Mouse (Mus musculus) midbrain, embryonic 11.5 days (tissue): Measurements from ENCODE around the gene Thsd4. TPM values are rescaled to one million over a fixed set of nuclear protein-coding genes. Genes with fewer than 3 reads are reported as not detected.

Experiments used
- ATAC-seq: fragments of 200-750 bp; cut with Nextera tagmentation; 2 replicates; pipeline ENCODE4 v1.8.0; 2017; ENCODE audit warnings: moderate TSS enrichment, moderate library complexity; ENCODE audit not compliant: low FRiP score
- DNase-seq: peaks from one replicate; pipeline ENCODE4 v3.0.0; 2015; ENCODE audit warnings: low spot score; ENCODE audit errors: missing footprints
- H3K27ac ChIP-seq: fragments of 300-500 bp; sonication (generic); 2 replicates; pipeline ENCODE4 v1.5.1; 2014; ENCODE audit warnings: low read depth, low read length
- H3K27me3 ChIP-seq: fragments of 300-500 bp; sonication (generic); 2 replicates; pipeline ENCODE4 v1.6.1; 2014; ENCODE audit warnings: mild to moderate bottlenecking, low read length, moderate library complexity, mixed read lengths; ENCODE audit not compliant: control insufficient read depth, insufficient read depth
- H3K36me3 ChIP-seq: fragments of 300-500 bp; sonication (generic); 2 replicates; pipeline ENCODE4 v1.6.1; 2014; ENCODE audit warnings: mild to moderate bottlenecking, low read length, moderate library complexity, mixed read lengths; ENCODE audit not compliant: control insufficient read depth, insufficient read depth
- H3K4me1 ChIP-seq: fragments of 300-500 bp; sonication (generic); 2 replicates; pipeline ENCODE4 v1.6.1; 2014; ENCODE audit warnings: low read length; ENCODE audit not compliant: control insufficient read depth, insufficient read depth
- H3K4me2 ChIP-seq: fragments of 300-500 bp; sonication (generic); 2 replicates; pipeline ENCODE4 v1.6.1; 2014; ENCODE audit warnings: mild to moderate bottlenecking, moderate library complexity
- H3K4me3 ChIP-seq: fragments of 300-500 bp; sonication (generic); 2 replicates; pipeline ENCODE4 v1.5.1; 2014; ENCODE audit warnings: low read depth, low read length
- H3K9ac ChIP-seq: fragments of 300-500 bp; sonication (generic); 2 replicates; pipeline ENCODE4 v1.6.1; 2014; ENCODE audit warnings: low read length
- H3K9me3 ChIP-seq: fragments of 300-500 bp; sonication (generic); 2 replicates; pipeline ENCODE4 v1.6.1; 2016; ENCODE audit warnings: low read length; ENCODE audit not compliant: control insufficient read depth
- WGBS: fragments of 180-500 bp; shearing (Covaris S2); extraction: QIAGEN DNeasy Blood & Tissue Kit; methylation state at CpG from one replicate; pipeline ENCODE4 v1.1.7; 2014; 5-methylcytosine and 5-hydroxymethylcytosine counted together
- polyA plus RNA-seq: library from polyadenylated mRNA; unstranded; fragments of >200 nt; fragmentation: Nextera tagmentation; extraction: Ambion mirVana; gene quantifications from 2 replicates; pipeline ENCODE4 v1.2.1, GENCODE M21; 2014

Gene Thsd4
- polyA plus RNA-seq, 1 experiment from 2014 or later = 6.4 TPM

DNA sequence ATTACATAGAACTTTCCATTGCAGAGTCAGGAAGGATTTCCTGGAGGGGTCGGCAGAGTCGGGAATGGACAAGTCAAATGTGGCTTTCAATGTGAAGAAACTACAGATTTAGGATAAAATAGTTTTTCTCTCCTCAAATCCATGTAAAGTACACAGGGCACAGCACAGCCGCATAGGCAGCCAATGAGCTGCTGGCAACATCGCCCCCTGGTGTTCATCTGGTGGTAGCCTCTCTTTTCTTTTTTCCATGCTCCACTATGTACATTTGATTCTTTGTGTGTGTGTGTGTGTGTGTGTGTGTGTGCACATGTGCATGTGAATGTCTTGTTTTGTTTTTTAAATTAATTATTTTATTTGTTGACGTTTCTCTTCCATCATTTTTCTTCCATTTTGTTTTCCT, 433.7 kb downstream of the Thsd4 start:
- ATAC-seq = no peak
- peak; percentile 86 for DNase-seq
- Histone ChIP-seq H3K9me3 (no peaks in the 10 kb centered on the region), H3K4me3 (no peak overlapping the region), H3K9ac (no peak overlapping the region), H3K4me2 (no peak overlapping the region), H3K27ac (no peak overlapping the region), H3K36me3 (no peaks in the 10 kb centered on the region), H3K4me1 (peaks cover 3% of the 10 kb centered on the region; the same call in 1 of the 2 replicates), H3K27me3 (no peaks in the 10 kb centered on the region)
- 44% methylated on average over 5 of the region's 5 CpGs for WGBS

DNA sequence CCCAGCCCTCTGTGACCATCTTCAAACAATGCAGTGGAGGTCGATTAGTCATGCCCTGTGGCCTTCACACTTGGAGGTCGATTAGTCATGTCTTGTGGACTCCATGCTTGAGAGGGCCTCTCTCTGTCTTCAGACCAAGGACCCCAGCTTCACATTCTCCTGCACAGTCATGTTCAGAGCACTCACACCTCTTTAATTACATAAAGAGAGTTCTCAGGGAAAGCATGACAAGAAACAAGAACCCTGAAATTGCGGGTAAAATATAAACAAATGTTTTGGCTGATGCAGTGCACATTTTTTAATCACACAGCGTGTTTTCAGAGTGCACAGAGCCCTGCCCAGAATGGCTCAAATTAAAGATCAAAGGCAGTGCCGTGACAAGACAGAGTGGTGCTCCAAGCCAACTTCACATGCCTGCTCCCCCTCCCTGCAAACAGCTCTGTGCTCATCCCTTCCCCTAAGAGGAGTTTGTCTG, 439.7 kb downstream of the Thsd4 start:
- H3K27ac ChIP-seq = peak overlapping the region; percentile 27; the same call in 1 of the 2 replicates
- H3K27me3 ChIP-seq = no peaks in the 10 kb centered on the region
- no peaks in the 10 kb centered on the region for H3K9me3 ChIP-seq
- H3K4me3 ChIP-seq = no peak overlapping the region
- H3K4me1 ChIP-seq = peaks cover 10% of the 10 kb centered on the region; the same call in 1 of the 2 replicates
- DNase-seq (peak; percentile 90), ATAC-seq (peak; percentile 62; the same call in 1 of the 2 replicates)
- 18% methylated on average over 5 of the region's 5 CpGs for WGBS
- peak overlapping the region; percentile 19; the same call in 1 of the 2 replicates for H3K4me2 ChIP-seq
- no peaks in the 10 kb centered on the region for H3K36me3 ChIP-seq
- peak overlapping the region; percentile 6; the same call in 1 of the 2 replicates for H3K9ac ChIP-seq

DNA sequence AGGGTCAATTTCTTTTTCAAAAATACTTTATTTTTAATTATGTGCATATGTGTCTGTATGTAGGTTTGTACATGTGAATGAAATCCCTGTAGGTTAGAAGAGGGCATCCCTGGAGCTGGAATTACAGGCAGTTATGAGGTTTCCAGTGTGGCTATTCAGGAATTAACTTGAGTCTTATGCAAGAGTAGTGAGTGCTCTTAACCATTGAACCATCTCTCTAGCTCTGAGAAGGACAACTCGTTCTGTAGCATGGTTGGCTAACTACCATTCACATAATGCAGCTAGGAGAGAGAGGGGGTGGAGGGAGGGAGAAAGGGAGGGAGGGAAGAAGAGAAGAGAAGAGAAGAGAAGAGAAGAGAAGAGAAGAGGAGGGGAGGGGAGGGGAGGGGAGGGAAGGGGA, 444.1 kb downstream of the Thsd4 start:
- Histone ChIP-seq H3K4me1 (peaks cover 10% of the 10 kb centered on the region), H3K36me3 (no peaks in the 10 kb centered on the region), H3K9me3 (no peaks in the 10 kb centered on the region), H3K4me3 (no peak overlapping the region), H3K27me3 (no peaks in the 10 kb centered on the region), H3K27ac (no peak overlapping the region), H3K4me2 (no peak overlapping the region), H3K9ac (no peak overlapping the region)
- WGBS = 56% methylated on average over 1 of the region's 1 CpGs
- DNase-seq = no peak
- no peak for ATAC-seq

DNA sequence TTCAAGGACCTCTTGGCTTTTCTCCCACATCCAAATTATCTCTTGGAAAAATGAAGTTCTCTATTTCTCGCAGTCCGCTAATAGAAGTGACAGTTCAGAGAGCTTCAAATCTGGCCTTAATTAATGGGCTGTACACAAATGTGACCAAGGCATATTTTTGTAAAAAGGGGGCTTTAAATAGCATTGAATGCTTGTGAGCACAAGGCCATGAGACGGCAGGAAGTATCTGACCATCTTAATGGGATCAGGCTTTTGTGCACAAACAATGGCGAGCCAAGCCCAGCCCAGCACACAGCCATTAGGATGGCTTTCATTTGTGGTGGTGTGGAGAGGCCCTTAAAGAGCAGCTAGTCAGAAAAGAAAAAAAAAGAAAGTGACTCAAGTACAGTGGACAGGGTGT, 445.4 kb downstream of the Thsd4 start:
- ATAC-seq (no peak), DNase-seq (peak; percentile 81)
- H3K4me3 ChIP-seq = no peak overlapping the region
- peaks cover 9% of the 10 kb centered on the region for H3K4me1 ChIP-seq
- H3K9ac ChIP-seq = no peak overlapping the region
- H3K27ac ChIP-seq = no peak overlapping the region
- H3K9me3 ChIP-seq = no peaks in the 10 kb centered on the region
- H3K27me3 ChIP-seq = no peaks in the 10 kb centered on the region
- H3K4me2 ChIP-seq = no peak overlapping the region
- 41% methylated on average over 4 of the region's 4 CpGs for WGBS
- no peaks in the 10 kb centered on the region for H3K36me3 ChIP-seq

DNA sequence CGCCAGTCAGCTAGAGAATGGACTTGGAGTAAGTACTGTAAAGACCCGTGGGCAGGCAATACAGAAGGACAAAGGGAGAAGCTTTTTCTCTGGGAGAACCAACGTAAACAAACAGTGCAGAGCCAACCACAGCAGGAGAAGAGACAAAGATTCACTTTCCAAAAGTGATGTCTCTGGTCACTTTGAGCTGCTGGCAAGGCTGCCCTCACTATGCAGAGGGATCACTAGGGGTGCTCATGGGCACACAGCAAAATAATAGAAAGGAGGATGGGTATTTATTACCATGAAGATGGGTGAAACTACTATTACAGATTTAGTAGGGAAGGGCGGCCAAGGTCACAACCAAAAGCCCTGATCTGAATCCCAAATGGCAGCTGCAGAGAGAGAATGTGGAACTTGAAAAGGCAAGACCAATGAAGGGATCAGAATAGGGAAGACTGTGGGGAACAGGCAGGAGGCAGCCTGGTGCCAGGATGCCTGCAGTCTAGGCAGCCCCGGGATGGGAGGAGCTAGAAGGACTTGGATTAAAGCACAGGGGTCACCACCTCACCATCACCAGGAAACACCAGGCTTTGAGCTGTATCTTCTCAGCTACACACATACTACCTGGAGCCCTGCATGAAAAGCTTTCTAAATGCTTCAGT, 450.1 kb downstream of the Thsd4 start:
- Histone ChIP-seq H3K4me1 (peaks cover 8% of the 10 kb centered on the region), H3K27me3 (no peaks in the 10 kb centered on the region), H3K9ac (no peak overlapping the region), H3K4me2 (no peak overlapping the region), H3K27ac (no peak overlapping the region; the same call in 1 of the 2 replicates), H3K36me3 (no peaks in the 10 kb centered on the region), H3K4me3 (no peak overlapping the region), H3K9me3 (no peaks in the 10 kb centered on the region)
- ATAC-seq (no peak), DNase-seq (peak; percentile 84)
- 35% methylated on average over 5 of the region's 5 CpGs for WGBS

DNA sequence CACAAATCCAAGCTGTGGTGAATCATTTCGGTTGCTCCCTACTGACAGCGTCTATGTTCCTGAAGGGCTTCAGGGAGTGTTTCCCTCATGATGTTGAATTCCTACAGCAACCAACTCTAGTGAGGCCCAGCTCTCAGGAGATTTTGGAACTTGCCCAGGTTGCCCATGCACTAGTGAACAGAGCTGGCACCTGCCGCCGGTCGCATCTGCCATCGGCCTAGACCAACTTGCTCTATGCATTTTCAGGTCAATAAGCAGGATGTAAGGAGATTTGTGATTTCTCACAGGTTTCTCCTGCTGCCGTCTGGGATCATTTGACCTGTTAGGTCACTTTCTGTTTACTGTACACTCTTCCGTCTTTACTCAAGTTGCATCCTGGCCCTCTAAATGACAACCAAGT, 454.6 kb downstream of the Thsd4 start:
- ATAC-seq = no peak
- H3K4me2 ChIP-seq = no peak overlapping the region
- DNase-seq = no peak
- 97% methylated on average over 8 of the region's 8 CpGs for WGBS
- no peak overlapping the region for H3K4me3 ChIP-seq
- no peaks in the 10 kb centered on the region for H3K27me3 ChIP-seq
- no peaks in the 10 kb centered on the region for H3K9me3 ChIP-seq
- no peaks in the 10 kb centered on the region for H3K36me3 ChIP-seq
- peaks cover 3% of the 10 kb centered on the region; the same call in 1 of the 2 replicates for H3K4me1 ChIP-seq
- H3K9ac ChIP-seq = no peak overlapping the region
- H3K27ac ChIP-seq = no peak overlapping the region

DNA sequence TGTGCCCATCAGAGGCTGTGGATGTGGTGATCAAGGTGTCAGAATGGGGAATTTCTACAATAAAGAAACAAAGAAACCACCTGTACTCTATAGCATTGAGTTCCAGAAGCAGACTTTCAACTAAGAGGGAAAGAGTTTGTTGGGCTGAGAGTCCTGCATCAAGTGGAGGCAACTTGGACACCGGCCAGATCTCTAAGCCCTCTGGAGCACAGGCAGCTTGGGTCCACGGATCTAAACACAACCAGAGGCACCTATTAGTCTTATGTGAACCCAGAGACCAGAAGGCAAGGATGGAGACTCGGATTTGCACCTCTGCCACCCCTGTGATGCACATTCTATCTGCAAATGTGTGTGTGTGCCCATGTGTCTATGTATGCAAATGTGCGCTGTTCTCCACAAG, 456.7 kb downstream of the Thsd4 start:
- H3K27ac ChIP-seq = no peak overlapping the region
- H3K4me3 ChIP-seq = no peak overlapping the region
- no peak overlapping the region for H3K4me2 ChIP-seq
- no peak overlapping the region for H3K9ac ChIP-seq
- no peaks in the 10 kb centered on the region for H3K9me3 ChIP-seq
- WGBS = 91% methylated on average over 4 of the region's 4 CpGs
- DNase-seq = no peak
- H3K4me1 ChIP-seq = no peaks in the 10 kb centered on the region
- no peak for ATAC-seq
- H3K27me3 ChIP-seq = no peaks in the 10 kb centered on the region
- H3K36me3 ChIP-seq = no peaks in the 10 kb centered on the region

DNA sequence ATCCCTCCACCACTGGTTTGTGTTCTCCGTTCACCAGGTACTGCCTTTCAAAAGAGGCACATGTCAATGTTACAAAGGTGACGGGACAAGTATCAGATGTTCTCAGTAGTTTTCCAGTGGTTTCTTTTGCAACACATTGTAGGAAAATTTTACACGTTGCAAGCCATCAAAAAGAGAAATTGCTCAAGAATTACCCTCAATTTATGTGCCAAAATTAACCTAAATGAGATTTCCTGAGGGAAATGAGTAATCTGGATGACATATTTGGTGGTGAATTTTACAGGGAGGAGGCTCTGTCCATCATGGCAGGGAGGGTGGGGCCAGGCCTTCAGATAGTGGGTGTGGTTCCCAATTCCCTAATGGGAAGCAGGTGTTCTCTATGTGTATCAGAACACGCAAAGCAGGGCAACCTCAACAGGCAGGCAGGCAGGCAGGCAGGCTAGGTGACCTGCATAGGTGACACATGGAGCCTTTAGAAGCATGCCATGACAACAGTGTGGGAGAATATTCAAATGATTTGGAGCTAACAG, 458.6 kb downstream of the Thsd4 start:
- 87% methylated on average over 4 of the region's 4 CpGs for WGBS
- no peak for DNase-seq
- ATAC-seq = no peak
- no peaks in the 10 kb centered on the region for H3K9me3 ChIP-seq
- H3K36me3 ChIP-seq = no peaks in the 10 kb centered on the region
- H3K27me3 ChIP-seq = no peaks in the 10 kb centered on the region
- no peak overlapping the region for H3K27ac ChIP-seq
- H3K9ac ChIP-seq = no peak overlapping the region
- no peaks in the 10 kb centered on the region for H3K4me1 ChIP-seq
- no peak overlapping the region for H3K4me3 ChIP-seq
- H3K4me2 ChIP-seq = no peak overlapping the region

DNA sequence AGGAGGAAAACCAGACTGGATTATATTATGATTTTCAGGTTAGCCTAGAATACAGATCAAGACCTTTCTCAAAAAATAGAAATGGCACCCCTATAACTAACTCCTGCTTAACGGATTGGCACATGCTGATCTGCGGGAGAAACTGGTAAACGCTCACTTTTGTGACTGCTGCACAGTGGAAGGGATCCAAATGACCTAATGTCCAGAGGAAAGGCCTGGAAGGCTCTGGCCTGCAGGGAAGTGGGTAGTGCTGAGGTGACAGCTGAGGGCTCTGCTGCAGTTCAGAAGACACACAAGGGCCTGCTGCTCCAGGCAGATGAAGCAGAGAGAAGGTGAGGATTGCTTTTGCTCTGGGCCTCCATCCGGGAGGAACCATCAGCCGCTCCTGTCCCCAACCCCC, 465.7 kb downstream of the Thsd4 start:
- H3K27ac ChIP-seq = no peak overlapping the region
- DNase-seq (no peak), ATAC-seq (no peak)
- no peaks in the 10 kb centered on the region for H3K4me1 ChIP-seq
- no peaks in the 10 kb centered on the region for H3K36me3 ChIP-seq
- WGBS = 91% methylated on average over 5 of the region's 5 CpGs
- no peak overlapping the region for H3K4me3 ChIP-seq
- no peaks in the 10 kb centered on the region; the same call in 1 of the 2 replicates for H3K9me3 ChIP-seq
- H3K27me3 ChIP-seq = no peaks in the 10 kb centered on the region
- H3K9ac ChIP-seq = no peak overlapping the region
- H3K4me2 ChIP-seq = no peak overlapping the region
